Mouse (Mus musculus): ENCODE measurements at regions not wholly inside any gene's neighbourhood (a gene's known extent, or its start where the extent isn't known, plus 50 kb on each side); places are given as distances from the start of the nearest gene placed in this dataset.

DNA sequence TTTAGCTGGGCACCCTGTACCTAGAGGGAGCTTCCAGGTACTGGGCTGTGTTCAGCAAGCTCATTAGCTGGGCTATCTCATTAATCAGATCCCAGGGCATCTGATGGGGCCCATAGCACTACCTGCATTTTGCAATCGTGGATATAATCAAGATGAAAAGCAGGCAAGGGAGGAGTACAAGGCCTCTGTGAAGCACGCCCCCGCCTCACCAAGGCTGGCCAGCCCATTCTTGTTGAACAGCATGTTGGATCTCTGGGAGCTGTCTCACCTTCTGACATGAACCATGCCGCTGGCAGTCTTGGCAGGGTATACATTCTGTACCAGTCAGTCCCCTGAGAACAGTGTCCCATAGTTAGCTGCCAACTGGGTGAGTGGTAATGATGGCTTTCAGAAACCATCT is 122.3 kb upstream of the Irx3 start:
- TF ChIP-seq CTCF (IDR thresholded peaks at IDR 0.05; ENCODE audit: control insufficient read depth, insufficient read depth, insufficient read length) (no peak), USF1 (IDR thresholded peaks at IDR 0.05; ENCODE audit: low read depth) (no peak), MAX (IDR thresholded peaks at IDR 0.05) (no peak), CEBPB (IDR thresholded peaks at IDR 0.05; ENCODE audit: low read depth) (no peak)

Measured in C2C12 (cell line).